Mouse (Mus musculus) lung, postnatal 0 days (tissue): Measurements from ENCODE around the gene Eef1a2.

Source experiments
- CTCF ChIP-seq: IDR thresholded peaks from 2 replicates; pipeline ENCODE4 v1.5.1; 2016; ENCODE audit warnings: antibody characterized with exemption, mild to moderate bottlenecking
- EP300 ChIP-seq: IDR thresholded peaks from 2 replicates; pipeline ENCODE4 v1.6.1; 2016; ENCODE audit warnings: antibody characterized with exemption, mild to moderate bottlenecking, control low read depth

GRCm38 (mm10) chr2:181146976-181147545 lies 9.8 kb downstream of the Eef1a2 start:
- no peak for TF ChIP-seq CTCF
- TF ChIP-seq EP300 = no peak
